Mouse (Mus musculus): ENCODE measurements around the gene Eif2d.

Eif2d gene

DNA sequence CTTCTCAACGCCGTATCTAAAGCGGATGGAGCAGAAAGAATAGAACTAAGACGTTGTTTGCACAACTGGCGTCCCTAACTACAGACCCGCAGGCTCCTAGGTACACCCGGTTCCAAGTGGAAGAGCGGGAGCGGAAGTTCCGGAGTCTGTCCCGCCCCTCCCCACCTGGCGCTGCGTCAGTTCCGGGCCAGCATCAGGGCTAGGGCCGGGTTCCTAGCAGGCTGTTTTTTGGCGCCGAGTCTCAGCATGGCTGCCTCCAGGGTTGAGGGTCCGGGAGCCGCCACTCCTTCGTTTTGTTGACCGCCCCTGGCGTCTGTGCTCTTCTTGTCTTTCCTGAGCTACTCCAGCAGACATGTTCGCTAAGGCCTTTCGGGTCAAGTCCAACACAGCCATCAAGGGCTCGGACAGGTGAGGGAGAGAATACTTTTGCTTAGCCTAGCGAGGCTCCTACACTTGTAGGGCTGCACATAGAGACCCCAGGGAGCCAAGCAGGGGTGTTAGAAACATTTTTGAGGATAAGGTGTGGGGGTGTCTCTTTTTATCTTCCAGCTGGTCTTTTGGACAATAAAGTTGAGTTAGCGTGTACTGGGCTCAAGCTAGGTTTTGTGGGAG is at the start of gene Eif2d:
Gene Eif2d, plus strand, starts transcription at position 164 of the 612 bp plus-strand sequence.
- peak; percentile 73 for DNase-seq (ENCODE audit: low spot score)

DNA sequence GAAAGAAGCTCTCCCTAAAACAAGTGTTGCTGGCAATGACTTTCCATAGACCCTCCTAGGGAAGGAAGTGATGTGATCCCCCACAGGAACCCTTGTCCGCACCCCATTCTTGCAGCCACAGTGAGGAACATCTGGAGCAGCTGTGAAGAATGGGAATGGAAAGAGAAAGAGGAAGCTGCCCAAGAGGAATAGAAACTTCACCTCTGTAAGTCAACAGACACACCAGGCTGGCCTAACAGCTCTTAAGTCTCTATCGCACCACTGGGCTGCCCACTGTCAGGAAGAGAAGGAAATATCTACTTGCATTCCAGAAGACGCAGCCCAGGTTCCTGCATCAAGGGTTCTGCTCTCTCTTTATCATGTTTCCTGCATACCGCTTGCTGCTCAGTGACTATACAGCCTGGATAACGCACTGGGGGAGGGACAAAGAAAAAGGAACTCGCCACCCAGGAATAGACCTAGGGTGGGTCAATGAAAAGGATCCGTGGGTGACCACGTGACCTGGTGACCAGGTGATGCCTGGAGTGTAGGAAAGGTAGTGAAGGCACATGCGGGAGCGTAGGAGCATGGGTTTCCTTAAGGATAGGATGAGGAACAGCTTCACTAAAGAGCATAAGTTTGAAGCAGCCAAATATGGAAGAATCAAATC is 49.1 kb upstream of the Eif2d start:
- DNase-seq (ENCODE audit: low spot score): no peak

DNA sequence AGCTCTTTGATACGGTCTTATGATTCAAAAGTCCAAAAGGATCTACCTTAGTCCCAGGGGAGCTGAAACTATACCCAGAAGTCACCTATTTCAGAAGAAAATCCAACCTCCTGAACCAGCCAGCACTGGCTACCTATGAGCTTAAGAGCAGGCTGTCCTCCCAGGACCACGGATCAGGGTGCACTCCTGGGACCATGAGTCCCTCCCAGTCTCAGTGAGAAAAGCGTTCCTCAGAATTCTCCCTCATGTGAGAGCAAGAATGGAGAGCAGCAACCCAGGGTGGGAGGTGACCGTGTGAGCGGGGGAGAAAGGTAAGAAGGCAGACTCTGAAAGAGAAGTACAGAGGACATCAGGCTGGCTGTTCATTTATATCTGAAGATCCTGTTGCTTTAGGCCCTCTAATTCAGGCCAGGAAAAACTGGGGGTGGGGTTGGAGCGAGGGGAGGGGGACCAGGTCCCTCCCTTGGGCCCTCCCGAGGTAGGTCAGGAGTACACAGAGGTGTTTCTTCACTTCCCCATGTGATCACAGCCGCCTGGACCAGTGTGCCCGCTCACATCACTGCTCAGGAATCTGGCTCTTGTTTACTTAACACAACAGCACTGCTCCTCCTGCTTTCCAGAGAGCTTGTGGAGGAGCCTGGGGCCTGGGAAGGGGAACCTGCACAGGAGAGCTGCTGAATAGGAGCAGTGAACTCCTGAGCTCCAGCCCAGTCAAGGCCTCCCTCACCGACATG is 45.2 kb upstream of the Eif2d start:
- DNase-seq (ENCODE audit: low spot score): no peak

DNA sequence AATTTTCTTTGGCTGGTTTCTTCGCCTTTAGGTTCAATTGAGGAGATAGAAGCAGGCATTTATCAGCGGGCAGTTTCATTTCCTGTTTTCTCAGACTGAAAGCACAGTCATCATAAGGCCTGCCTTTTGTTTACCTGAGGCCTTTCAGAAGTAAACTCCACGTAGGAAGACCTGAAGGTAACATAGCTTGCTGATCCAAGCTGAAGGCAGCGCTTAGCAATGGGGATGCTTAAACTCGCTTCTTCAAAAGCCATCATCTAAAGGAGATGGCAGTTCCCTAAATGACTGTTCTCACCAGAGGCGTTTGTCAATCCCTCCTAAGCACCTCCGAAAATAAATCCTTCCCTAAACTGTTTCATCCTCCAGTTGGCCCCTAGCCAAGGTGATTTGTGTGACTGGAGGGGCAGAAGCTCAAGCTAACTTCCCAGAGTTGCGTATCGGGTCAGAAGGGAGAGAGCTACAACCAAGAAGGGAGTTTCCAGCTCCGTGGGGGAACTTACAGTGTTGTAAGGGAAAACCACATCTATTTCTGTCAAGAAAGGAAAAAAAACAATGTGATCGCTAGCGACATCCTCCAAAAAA is 42.4 kb upstream of the Eif2d start:
- no peak for DNase-seq (ENCODE audit: low spot score)

DNA sequence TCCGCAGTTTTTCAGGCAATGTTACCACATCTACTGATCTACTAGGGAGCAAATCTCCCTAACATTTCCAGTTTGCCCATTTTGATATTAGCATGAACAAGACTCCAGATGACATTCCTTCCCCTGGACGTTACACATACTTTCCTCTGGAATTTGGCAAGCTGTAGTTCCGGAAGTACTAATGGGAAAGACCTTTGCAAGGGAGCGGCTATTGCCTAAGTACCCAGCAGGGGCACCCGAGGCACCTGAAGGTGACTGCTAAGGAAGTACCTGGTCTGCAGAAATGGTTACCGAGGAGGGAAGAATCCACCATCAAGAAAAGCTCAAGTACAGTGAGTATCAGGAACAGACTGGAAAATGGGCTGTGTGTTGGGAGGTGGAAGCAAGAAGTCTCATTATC is 40.4 kb upstream of the Eif2d start:
- no peak for DNase-seq (ENCODE audit: low spot score)

DNA sequence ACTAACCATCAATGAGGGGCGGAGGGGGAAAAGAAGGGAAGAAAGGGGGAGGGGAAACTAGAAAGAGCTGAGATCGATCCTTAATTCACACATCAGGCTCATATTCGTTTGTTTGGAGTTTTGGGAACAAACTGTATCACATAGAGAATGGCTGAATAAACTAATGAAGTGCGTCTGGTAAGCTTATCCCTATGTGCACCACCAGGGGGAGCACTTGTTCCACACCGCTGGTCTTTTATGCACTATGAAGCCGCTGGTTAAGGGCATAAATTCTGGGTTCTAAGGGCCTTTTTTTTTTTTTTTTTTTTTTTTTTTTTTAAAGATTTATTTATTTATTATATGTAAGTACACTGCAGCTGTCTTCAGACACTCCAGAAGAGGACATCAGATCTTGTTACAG is 37.0 kb upstream of the Eif2d start:
- DNase-seq (ENCODE audit: low spot score): no peak

DNA sequence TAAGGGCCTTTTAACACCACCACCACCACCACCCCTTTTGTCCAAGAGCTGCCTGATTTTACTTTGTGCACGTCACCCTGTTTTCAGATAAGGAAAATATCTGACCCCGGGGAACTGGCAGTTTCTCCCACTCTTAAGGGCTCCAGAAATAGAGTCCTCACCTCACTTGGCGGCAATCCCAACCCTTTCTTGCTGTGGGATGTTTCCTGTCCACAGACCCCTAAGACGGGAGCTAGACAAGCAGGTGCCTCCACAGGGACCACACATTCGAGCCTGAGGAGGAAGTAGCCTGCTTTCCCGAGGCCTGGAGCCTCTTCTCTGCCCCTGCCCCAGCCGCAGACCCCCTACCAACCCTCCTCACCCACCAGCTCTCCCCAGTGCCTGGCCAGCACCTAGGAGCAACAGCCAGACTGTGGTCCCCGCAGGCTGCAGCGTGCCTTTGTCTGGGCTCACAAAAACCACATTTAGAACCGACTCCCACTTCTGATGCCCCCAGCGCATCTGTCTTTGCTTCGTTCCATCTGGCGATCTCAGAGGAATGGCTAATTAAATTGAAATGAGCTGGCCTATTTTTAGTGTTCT is 36.5 kb upstream of the Eif2d start:
- no peak for DNase-seq (ENCODE audit: low spot score)

DNA sequence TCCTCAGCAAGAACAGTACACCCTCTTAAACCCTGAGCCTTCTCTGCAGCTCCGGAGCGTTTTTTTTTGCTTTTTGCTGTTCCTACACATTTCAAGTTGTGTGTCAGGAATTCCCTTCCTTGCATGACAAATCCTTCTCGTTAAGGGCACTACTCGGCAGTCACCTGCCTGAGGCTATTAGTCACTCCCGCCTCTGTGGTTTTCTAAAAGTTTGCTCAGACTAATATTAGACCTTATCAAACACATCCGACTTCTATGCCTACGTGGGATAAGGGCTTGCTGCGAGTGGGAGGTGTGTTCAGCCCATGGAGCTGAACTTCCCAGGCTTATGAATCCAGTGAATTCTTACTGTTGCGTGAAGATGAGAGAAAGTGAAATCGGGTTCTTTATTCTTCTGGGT is 34.5 kb upstream of the Eif2d start:
- no peak for DNase-seq (ENCODE audit: low spot score)

DNA sequence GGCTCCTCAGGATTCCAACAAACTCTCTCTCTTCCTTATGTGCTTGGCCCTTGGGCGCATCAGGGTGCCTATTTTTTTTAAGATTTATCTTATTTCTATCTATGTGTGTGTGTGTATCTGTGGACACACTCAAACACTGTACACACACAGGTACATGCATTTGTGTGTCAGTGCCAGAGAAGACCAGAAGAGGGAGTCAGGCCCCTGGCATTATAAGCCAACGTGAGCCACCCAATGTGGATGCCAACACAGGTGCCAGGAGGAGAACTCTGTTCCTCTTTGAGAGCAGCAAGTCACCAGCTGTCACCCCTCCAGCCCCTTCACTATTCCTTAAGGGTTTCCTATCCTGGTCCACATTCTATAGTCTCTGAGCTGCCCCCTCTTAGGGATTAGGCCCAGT is 34.0 kb upstream of the Eif2d start:
- DNase-seq (ENCODE audit: low spot score): no peak

DNA sequence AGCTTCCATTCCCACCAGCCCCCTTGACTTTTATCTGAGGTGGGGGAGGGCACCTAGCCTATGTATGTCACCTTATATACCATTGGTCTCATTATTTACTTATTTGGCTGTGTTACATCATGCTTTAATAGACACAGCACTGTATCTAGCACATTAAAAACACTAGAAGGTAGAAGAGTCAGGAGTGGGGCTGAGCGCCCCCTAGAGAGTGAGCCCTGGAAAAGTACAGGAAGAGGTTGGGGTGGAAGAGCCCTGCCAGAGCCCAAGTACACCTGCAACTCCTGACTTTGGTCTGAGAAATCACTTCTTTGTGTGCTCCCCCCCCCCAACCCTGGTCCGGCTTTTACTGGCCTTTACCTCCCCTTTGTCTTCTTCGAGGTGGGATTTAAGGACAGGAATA is 31.0 kb upstream of the Eif2d start:
- DNase-seq (ENCODE audit: low spot score): no peak

DNA sequence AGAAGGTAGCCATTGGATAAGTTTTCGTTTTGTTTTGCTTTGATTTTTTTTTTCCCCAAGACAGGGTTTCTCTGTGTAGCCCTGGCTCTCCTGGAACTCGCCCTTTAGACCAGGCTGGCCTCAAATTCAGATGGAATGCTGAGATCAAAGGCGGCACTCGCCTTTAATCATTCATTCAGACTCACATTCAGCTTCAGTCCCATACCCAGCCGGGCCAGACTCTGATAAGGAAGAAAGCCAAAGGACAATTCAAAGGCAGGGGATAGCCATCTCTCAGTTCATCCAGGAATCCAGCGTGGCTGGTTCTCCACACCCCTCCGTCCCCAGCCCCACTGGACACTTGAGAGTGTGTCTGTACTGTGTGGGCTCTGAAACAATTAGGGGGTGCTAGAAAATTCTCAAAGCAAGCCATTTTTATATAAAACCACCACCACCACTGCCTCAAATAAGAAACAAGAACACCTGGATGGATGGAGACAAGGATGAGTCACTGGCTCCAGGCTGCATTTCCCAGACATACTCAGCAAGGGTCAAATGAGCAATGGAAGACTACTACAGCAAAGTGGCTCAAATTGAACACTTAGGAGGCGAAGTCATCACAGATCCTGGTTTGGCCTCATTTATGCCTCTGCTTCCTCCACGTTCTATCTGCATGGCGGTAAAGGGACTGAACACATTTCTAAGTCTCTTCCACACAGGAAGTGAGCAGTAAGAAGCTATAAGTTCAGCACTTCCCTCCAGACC is 29.3 kb upstream of the Eif2d start:
- DNase-seq (ENCODE audit: low spot score): no peak

DNA sequence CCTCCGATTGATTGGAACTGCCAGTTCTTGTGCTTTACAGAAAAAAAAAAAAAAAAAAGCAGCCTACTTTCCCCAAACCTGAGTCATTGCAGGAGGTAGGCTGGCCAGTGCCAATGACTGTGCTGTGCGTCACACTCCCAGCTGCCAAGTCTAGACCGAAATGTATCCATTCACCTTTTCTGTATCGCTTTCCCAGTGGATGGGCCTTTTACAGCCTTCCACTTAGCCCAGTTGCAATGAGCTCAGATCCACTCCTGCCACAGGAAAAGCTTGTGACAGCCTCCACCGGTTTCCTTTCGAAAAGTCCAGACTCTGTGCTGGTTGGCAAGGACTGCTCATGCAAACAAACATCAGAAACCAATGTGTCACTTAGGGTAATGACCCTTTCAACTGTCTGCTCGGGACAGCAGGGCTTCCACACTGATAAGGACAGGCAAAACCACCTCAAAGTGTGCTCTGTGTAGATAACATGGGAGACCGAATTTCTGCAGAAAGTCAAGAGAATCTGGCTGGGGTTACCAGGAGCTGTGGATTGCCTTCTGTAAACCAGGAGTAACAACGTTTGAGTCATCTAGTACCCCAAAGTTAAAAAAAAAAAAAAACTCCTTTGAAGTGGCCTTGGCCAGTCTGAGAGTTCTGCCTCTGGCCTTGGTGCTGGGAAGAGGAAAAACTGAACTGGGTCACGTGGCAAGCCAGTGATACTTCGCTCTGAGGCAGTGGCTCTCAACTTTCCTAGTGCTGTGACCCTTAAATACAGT is 26.8 kb upstream of the Eif2d start:
- DNase-seq (ENCODE audit: low spot score): no peak

DNA sequence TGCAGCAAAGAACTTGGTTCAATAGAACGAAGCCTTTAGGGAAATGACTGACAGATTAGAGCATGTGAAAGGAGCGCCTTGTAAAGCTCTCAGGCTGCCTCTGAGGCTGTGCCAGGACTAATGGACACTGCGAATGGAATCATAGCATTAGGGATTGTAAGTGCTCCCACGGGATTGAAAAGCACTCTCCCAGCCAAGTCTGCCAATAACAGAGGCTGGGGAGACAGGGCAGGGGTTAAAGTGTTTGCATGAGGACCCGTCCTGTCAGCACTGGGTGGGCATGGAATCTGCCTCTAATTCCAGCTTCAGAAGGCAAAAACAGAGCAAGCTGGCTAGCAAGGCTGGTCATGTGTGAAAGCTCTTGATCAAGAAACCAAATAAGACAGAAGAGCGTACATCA is 18.8 kb upstream of the Eif2d start:
- no peak for DNase-seq (ENCODE audit: low spot score)

DNA sequence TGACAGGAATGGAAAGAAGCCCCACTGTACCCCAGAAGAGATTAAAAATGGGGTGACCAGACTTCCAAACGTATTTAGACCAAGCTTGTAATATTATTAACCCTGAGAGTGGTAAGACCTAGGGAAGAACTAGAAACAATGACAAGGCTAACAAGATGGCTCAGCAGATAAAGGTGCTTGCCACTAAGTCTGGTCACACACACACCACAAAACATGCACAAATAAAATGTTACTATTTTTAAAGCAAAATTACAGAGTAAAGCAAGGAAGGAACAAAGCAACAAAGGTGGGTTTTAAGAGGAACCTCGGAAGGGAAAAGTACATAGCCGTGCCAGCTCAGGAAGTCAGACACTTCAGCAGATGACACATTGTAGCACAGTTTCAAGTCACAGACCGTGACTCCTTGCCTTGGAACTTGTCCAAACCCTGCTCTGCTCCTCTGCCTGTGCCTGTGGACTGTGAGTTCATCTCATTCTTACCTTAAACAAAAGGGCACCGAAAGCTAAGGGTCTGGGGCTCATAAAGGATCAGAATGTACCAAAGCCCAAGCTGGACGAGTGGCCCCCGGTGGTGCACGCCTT is 17.9 kb upstream of the Eif2d start:
- DNase-seq (ENCODE audit: low spot score): no peak

DNA sequence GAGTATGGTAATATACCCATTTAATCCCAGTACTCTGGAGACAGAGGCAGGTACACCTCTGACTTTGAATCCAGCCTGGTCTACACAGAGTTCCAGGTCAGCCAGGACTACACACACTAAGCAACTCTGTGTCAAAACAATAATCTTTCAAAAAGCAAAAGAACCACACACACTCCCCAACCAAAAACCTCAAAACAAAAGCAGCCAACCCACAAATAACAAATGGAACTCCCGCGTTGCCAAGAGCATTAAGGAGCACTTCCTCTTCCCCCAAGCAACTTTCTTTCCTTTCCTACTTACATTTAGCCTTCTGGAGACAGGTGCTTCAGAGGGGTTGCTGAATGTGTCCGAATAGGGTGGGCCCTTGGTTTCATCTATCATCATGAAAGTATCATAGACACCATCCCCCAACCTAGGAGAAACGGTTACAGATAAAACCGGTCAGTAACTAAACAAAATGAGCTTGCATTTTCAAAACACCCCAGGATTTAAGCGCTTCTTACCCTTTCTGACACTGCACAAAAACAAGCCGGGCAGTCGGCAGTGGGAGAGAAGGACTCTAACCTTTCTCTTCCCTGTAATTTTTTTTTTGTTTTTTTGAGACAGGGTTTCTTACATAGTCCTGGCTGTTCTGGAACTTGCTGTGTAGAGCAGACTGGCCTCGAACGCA is 16.9 kb upstream of the Eif2d start:
- no peak for DNase-seq (ENCODE audit: low spot score)

DNA sequence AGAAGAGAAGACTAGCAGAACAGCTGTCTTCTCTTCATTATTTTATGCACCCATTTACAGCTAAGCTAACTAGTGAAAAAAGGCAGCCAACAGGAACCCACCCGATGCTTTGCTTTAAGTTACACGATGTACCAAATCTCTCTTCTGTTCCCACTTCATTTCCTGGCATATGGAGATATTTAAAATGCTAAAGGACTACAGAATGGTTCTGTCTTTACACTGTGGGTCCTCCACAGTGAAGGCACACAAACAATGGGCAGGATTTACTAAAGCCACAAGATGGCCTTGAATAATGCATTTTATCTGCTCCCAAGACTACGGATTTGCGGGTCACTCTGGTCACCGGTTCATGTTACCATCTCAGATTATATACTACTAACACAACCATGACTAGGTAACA is 15.9 kb upstream of the Eif2d start:
- DNase-seq (ENCODE audit: low spot score): no peak

DNA sequence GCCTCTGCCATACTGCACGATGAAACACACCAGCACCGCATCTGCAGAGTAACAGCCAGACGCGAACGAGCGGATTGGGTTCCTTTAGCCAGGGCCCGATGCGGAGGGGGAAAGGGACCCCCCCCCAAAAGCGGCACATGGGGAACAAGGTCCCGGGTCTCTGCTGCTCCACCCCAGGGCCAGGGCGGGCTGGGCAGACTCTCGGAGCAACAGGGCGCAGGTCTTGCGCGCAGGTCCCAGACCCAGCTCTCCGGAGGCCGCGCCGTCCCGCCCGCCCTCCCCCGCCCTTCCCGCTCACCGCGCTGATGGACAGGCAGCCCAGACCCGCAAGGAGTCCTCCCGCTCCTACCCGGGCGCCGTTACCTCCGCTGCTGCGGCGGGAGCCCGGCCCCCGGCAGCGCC is 15.3 kb upstream of the Eif2d start:
- DNase-seq (ENCODE audit: low spot score): no peak

DNA sequence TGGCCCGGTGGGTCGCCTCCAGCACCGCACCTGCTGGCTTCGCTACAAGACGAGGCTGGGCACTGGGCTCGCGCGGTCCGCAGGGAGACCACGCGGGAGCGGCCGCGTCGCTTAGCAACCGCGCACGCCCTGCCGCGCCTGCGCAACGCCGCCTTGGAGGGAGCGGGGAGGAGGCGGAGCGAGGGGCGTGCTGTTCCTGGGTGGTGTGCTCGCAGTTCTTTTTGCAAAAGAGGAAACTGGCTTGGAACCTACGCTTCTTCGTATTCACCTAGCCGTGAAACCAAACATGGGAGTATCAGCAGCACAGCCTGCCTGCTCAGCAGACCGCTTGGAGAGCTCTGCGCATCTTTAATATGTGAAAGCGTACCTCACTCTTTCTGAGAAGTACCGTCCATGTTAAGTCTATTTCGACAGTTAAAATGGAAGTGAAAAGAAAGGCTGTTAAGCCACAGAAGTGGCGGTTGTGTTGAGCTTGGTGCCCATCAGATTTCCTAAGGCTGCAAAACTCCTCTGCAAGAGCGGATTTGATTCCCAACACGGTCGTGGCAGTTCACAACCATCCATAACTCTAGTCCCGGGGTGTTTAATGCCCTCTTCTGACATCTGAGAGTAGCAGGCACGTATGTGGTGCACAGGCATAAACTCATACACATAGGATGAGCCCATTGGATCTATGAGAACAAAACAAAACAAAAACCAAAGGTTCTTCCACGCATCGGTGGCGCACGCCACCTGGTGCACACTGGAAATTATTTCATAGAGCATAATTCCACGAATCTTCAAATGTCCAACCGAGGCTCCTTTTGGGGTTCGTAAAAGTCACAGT is 14.6 kb upstream of the Eif2d start, which contains the start of gene Dyrk3:
Gene Dyrk3, minus strand, starts transcription at position 150 of the 826 bp plus-strand sequence.
- no peak for DNase-seq (ENCODE audit: low spot score)
